Mouse (Mus musculus) erythroblast, embryonic 14.5 days (primary cell): ENCODE measurements around the gene 2010111I01Rik.

Experiments used
- GATA1 ChIP-seq: IDR thresholded peaks from 2 replicates; pipeline ENCODE4 v1.6.1; 2012; ENCODE audit warnings: low read length, inconsistent platforms, mixed read lengths
- TAL1 ChIP-seq: IDR thresholded peaks from 3 replicates; pipeline ENCODE4 v1.6.1; 2012; ENCODE audit warnings: low read length, inconsistent platforms, mixed read lengths

DNA sequence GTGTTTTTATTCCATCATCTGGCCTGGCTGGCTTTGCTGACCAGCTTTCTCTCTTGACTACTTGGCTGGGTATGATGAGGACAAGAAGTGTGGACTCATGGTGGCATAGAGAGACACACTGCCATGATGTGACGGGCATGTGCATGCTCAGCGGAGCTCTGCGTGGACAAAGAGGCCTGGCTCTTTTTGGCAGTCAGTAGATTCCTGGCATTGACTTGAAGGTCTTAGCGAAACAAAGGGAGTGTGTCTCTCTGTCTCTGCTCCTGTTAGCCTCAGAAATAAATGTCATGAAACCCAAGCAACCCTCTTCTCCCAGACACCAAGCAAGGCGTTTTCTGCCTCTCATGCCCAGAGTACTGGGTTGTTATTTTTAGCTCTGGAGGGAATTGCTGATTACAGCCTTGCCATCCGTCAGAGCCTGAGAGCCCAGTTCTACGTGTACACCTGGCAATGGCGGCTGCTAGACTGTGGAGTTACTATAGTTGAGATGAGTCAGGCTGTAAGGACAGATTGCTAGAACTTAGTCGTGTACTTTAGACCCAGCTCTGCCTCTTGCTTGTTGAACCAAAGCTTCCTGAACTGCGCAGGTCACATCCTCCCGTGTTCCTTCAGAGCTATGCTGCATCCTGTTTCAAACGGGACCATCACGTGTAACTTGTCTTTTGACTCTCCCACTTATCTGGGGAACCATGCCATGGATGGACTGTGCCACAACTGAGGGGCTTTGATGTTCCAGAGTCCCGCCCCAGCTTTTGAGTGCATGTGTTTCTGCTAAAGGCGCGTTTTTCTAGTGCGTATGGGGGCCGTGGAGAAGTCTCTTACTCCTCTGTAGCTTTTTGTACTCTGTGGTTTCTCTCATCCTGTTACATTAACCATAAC, 296.3 kb downstream of the 2010111I01Rik start:
- TF ChIP-seq TAL1 (no peak), GATA1 (no peak)
